Mouse (Mus musculus): ENCODE results near the gene Dot1l.
"Not testable (repeated sequence)": the region's sequence is repeated elsewhere in the genome, so short reads cannot be mapped to it uniquely, and the experiment has no call there.

Gene Dot1l

GRCm38 (mm10) chr10:80812391-80813041, 57.5 kb downstream of the Dot1l start:
- DNase-seq, result no peak

DNA sequence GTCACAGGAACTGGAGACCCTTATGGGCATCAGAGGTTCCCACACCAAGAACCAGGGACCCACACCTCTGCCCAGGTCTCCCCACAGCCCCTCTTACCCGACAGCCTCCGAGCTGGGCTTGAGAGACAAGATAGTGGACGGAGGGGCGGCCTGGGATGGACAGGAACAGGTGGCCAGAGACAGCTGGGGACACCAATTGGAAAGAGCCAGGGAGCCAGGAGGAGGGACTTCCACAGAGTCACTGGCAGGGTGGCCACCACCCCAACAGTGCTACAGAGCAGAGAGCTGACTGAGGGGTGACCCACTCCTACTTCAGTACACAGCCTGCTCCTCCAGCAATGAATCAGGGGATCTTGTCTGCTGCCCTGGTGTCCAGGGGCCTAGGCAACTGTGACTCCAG, 58.4 kb downstream of the Dot1l start, which contains the start of gene Jsrp1:
Jsrp1 (minus strand) TSS at position 133 of the 400 bp plus-strand sequence.
- DNase-seq, result no peak

- no peak for DNase-seq
Observed at GRCm38 (mm10) chr10:80814800-80815199, 59.8 kb downstream of the Dot1l start.

- DNase-seq, result not testable (repeated sequence)
Observed at GRCm38 (mm10) chr10:80816303-80816702, 61.3 kb downstream of the Dot1l start.

DNA sequence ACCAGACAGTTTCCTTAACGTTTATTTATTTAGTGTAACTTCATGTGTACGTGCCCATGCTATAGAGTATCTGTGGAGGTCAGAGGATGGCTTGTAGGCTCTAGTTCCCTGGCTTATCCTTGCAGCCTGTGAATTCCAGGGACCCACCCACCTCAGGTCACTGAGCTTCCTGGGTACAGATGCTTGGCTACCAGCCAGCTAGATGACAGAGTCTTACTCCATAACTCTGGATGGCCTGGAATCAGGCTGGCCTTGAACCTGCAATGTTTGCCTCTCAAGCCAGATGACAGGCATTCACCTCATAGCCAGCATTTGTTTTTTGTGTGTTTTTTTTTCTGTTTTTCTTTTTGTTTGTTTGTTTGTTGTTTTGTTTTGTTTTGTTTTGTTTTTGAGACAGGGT, 62.2 kb downstream of the Dot1l start:
- DNase-seq, result no peak

GRCm38 (mm10) chr10:80817955-80818354, 62.9 kb downstream of the Dot1l start:
- not testable (repeated sequence) for DNase-seq

GRCm38 (mm10) chr10:80818599-80819281, 63.7 kb downstream of the Dot1l start:
- no peak for DNase-seq

DNA sequence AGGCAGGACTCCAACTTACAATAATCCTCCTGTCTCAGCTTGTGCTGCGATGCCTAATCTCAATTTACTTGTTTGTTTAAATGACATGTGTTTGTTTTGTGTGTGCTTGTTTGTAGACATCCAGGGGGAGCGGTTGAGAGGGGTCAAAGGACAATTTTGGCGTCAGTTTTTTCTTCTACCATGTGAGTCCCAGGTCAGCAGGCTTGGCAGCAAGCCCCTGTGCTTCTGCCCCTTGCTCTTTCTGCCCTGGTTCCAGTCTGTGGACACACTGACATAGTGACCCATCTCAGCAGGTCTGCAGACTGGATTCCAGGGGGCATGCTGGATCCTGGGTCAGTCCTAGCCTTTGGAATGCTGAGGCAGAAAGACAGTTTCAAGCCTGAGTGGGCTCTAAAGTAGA, 64.4 kb downstream of the Dot1l start:
- DNase-seq, result no peak

DNA sequence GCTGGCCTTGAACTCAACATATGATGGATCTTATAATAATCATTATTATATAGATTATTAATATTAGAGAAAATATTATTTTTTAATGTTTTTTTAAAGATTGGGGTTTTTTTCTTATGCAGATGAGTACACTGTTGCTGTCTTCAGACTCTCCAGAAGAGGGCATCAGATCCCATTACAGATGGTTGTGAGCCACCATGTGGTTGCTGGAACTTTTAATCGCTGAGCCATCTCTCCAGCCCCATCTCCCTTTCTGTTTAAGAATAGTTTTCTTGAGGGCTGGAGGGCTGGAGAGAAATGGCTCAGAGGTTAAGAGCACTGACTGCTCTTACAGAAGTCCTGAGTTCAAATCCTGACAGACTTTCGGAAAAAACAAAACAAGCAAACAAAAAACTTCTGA, 67.0 kb downstream of the Dot1l start:
- DNase-seq, result peak; percentile 32

GRCm38 (mm10) chr10:80822528-80822927, 67.5 kb downstream of the Dot1l start:
- no peak for DNase-seq

- DNase-seq, result no peak
Observed at GRCm38 (mm10) chr10:80823316-80823715, 68.3 kb downstream of the Dot1l start.

- DNase-seq, result no peak
Observed at GRCm38 (mm10) chr10:80823847-80824643, 69.0 kb downstream of the Dot1l start.

GRCm38 (mm10) chr10:80824827-80825226, 69.8 kb downstream of the Dot1l start:
- no peak for DNase-seq

GRCm38 (mm10) chr10:80826151-80827062, 71.4 kb downstream of the Dot1l start, which contains the start of gene Oaz1:
Gene Oaz1 (plus strand): TSS chr10:80826656.
- peak; percentile 100 for DNase-seq

GRCm38 (mm10) chr10:80827063-80827869, 72.3 kb downstream of the Dot1l start:
- no peak for DNase-seq

DNA sequence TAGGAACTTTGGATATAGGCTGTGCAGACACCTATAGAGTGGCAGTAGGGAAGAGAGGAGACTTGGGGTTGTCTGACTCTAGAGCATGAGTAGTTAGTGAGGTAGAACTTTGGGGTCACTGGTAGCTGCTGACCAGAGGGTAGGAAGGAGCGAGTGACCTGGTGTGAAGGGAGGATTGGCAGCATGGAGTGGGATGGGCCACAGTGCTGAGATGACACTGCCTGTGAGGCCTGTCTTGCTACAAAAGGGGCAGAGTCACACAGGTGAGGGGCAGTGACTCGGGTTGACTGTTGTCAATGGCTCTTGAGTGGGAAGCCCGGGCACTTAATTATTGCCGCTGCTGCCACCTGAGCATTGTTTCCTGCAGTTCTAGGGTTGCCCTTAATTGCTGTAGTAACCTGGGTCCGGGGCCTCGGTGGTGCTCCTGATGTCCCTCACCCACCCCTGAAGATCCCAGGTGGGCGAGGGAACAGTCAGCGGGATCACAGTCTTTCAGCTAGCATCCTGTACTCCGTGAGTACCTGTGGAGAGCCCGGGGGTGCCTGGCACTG, 72.9 kb downstream of the Dot1l start:
- DNase-seq, result no peak

GRCm38 (mm10) chr10:80828587-80828986, 73.6 kb downstream of the Dot1l start:
- DNase-seq, result not testable (repeated sequence)

DNA sequence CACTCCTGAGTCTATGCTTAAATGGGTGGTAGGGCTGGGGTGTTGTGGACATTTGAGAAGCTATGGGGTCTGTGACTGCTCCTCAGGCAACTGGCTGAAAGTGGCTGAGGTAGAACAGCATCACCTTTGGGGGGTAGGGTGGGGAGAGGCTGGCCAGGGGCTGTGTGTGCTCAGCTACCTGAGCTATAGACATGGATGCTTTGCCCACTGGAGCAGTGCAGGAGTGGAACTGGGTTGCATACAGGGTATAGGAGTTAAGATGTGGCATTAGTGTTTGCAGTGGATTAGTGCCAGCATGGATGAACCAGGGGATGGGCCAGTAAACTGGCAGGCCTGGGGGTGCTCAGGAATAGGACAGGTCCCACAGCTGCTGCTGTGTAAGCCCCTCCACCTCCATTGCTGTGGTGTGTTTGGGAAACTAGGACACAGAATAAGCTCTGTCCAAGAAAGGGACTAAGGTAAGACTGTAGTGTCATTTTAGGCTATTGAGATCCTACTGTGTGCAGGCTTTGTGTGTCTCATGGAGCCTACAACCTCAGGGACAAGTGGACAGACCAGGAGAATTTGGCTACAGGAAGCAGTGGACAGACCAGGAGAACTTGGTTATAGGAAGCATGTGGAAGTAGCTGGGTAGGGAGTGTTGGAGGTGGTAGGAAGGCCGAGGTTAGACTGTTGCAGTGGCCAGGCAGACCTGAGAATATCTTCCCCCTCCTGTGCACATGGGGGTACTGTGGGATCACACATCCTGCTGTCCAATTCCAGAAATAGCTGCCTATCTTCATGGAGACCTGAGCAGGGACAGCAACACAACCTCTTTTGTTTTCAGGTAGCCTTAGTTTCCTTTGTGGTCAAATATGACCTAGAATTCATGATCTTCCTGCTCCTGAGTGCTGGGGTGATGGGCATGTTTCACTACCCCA, 74.6 kb downstream of the Dot1l start:
- DNase-seq, result no peak

DNA sequence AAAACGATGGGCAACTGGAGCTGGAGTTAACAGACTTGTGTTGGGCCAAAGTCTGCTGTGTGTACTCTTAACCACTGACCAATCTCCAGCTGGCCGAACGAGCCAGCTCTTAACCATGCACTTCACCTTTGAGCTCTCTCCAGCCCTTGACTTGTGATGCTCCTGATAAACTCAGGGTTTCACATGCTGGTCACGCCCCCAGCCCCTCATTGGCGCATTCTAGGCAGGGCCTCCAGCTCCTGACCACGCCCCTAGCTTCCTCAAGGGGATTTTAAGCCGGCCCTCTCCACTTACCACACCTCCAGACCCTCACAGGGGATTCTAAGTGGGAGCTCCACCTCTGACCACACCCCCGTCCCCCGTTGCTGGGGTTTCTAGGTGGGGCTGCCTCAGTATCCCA, 76.1 kb downstream of the Dot1l start:
- DNase-seq, result no peak

GRCm38 (mm10) chr10:80832818-80833217, 77.8 kb downstream of the Dot1l start:
- no peak for DNase-seq

Measured in cerebellum, adult 11-12 months (tissue).